Mouse (Mus musculus): ENCODE data around the gene Adarb2.
A peak's percentile ranks its signal among the peaks of the same experiment; 100 is the strongest.

Gene Adarb2

GRCm38 (mm10) chr13:8493363-8493762 lies 290.7 kb downstream of the Adarb2 start:
- DNase-seq, result no peak

DNA sequence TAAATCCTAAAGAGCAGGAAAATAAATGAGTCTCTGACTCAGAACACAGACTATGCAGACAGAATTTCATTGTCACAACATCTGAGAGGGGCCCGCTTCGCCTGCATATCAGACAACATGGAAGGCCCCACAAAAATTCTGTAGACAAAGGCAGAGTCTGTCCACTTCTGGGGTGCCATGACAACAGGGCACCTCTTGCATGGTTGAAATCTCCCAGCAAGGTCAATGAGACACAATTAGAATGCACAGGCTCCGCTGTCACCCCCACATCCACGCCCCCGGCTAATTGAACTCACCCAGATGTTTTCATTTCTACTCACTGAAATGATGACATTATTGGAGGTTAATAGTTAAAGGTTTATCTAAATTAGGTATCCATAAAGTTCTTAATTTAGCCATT lies 296.9 kb downstream of the Adarb2 start:
- DNase-seq, result no peak

GRCm38 (mm10) chr13:8511069-8511817 lies 308.6 kb downstream of the Adarb2 start:
- no peak for DNase-seq

GRCm38 (mm10) chr13:8515979-8516715 lies 313.5 kb downstream of the Adarb2 start:
- DNase-seq, result no peak

DNA sequence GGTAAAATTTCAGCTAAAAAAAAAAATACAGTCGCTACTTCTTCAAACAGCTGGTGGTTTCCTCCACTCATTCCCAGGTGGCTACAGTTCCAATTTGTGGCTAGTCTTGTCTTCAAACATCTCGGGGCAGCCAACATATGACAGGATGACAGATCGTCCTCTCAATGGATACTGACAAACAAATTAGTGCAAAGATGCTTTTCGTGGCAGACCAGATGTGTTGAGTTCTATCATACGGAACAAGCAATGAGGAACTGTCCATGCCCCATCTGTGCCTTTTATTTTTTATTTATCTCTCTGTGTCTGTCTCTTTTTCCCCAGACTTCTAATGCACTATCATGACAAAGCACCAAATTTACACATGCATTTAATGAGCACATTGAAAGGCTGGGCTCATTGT lies 316.5 kb downstream of the Adarb2 start:
- no peak for DNase-seq

DNA sequence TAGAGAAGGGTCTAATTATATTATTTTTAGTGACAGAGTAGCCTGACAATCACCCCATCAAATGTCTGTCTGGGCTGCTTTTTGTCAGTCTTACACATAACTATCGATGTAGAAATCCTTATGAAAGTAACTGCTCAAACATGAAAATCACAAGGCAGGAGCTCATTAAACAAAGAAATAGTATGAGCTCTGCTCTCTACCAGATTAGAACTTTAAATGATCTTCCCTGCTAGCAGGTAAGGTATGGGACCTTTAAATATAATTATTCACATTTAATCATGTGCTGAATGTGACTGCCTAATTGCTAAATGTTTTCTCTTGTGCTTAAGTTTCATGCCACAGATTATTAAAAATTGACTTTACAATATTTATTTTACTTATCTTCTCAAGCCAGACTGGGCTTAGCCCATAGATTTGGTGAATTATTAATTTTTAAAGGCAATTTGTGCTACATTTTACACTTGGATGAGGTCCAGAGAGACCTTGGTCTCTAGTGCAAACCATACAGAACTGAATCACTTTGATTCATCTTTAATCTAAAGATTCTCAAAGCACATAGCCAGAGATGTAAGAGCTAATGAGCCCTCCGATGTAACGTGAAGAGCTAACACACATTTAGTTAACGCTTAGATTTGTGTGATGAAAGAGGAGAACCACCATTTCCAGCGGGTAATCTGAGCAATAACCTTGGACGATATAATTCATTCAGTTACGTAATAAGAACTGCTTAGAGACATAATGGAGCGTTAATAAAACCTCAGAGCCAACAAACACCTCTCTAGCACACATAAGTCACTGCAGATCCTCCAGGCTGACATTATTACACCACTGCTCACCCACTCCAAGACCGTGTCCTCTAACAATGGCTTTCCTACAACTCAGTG lies 323.3 kb downstream of the Adarb2 start:
- DNase-seq, result no peak

DNA sequence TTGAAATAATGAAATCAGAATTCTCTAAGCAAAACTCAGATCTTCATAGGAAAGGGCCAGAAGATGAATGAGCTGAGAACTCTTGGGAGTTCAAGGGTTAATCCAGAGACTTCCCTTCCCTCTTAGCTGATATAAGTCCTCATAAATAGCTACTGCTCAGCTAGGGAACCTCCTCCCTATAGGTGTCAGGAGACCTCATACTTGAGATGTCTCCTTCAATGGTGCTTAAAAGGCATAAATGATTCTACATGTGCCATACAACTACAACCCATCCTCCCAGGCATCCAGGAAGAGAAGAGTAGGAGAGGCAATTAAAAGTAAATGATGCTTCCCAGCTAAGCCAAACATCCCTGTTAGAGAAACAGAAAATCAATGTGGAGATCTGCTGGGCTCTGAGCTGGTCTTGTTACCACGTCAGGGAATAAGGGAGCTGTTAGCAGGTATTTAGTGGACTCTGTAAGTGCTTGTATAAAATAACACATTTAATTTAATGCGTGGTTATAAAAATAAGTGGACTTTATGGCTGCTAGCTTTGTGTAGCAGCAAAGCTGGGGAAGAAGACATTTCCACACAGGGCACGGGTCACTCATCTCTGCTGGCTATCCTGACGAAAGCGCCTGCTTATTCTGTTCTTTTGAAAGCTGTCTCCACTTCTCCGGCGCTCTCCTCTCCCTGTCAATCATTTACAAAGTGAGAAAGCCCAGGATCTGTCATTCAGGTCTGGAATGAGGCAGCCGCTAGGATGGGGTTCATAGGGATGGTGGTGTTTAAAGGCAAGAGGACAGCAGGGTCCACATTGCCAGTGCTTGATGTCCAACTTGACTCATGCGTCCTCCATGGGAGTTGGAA lies 331.8 kb downstream of the Adarb2 start:
- DNase-seq, result no peak

GRCm38 (mm10) chr13:8538481-8538880 lies 335.8 kb downstream of the Adarb2 start:
- no peak for DNase-seq

- peak; percentile 13 for DNase-seq
Observed at GRCm38 (mm10) chr13:8538896-8539295, 336.2 kb downstream of the Adarb2 start.

GRCm38 (mm10) chr13:8542684-8543083 lies 340.0 kb downstream of the Adarb2 start:
- DNase-seq, result no peak

DNA sequence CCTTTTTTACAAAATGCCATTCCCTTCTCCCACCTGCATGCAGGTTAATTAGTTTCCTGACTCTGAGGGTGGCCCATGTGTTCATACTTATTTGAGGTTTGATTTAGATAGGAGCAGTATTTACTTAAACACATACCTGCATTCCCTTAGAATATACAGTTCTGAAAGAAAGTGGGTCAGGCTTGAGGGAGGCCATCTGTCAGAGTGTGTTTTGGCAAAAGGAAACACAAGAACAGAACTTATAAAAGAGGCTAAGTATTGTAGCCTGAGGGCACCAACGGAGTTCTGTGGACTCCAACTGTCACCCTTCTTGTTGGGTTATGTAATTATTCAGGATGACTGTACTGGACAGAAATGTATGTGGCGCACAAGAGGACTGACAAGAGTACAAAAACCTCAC lies 349.6 kb downstream of the Adarb2 start:
- no peak for DNase-seq

GRCm38 (mm10) chr13:8557784-8558183 lies 355.1 kb downstream of the Adarb2 start:
- DNase-seq, result no peak

DNA sequence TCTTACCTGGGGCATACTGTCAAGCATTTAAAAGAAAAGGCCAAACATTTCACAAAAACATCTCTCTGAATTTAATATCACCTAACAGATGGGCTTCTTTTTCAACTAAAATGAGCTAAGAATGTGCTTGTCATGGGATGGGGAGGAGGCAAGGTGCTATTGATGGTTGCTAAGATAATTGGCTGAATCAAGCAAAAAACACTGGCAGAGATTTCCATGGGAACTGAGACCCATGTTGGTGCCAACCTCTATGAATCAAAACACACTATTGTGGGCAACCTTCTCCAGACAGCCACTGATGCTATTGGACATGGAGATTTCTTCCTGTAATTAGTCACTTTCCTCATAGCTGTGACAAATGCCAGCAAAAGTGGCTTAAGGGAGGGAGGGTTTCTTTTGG lies 357.8 kb downstream of the Adarb2 start:
- no peak for DNase-seq

GRCm38 (mm10) chr13:8563161-8563560 lies 360.5 kb downstream of the Adarb2 start:
- DNase-seq, result no peak

- no peak for DNase-seq
Observed at GRCm38 (mm10) chr13:8567111-8568026, 364.7 kb downstream of the Adarb2 start.

- DNase-seq, result no peak
Observed at GRCm38 (mm10) chr13:8570269-8570668, 367.6 kb downstream of the Adarb2 start.

GRCm38 (mm10) chr13:8573908-8574307 lies 371.2 kb downstream of the Adarb2 start:
- no peak for DNase-seq

DNA sequence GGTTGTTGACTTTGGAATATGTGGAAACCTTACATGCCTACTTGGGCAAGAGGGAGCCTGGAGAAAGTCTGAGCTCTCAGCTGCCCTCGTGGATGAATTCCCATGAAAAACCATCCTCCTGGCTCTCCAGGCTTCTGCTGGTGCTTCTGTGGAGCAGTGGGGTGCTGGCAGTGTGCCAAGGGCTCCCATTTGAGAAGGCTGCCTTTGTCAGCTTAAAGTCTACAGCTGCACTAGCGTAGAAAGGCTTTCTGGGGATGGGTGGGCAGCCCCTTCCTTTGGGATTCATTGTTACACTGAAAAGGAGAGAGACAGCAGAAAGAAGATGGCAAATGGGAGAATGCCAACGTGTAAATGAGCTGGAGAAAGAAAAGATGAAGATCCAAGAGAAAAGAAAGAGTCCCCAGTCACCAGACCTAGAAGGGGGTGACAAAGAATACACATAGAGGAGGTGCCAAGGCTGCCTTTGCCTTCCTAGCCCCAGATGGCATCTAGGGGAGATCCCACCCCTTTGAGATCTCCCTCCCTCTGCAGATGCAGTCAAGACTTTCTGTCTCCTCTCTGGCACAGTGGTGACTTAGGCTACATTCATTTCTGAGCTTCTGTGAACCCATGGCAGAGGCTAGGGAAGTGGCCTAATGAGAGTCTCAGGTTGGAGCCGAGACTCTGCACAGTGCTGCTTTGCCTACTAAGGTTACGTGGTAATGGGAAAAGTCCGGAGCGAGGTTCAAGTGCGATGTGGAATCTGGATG lies 381.8 kb downstream of the Adarb2 start:
- no peak for DNase-seq

- no peak for DNase-seq
Observed at GRCm38 (mm10) chr13:8587447-8587846, 384.8 kb downstream of the Adarb2 start.

DNA sequence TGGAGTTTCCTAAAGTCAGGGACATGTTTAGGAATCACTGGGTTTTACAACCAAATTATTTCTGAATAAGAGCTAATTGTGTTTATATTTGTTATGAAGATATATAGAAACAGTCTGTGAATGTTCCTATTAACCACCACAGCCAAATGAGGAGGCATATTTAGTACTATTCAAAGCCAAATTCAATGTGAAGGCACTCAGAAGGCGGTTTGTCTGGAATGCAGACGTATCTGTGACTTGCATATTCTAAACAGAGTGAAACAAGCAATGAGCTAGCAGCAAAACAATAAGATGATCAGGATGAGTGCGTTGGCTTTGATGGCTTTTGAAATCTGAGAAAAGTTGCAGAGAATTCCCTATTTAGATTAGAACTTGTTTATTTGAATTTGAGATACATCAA lies 387.8 kb downstream of the Adarb2 start:
- DNase-seq, result no peak
